Mouse (Mus musculus): ENCODE results near the gene Sipa1l2. TPM values are rescaled to one million over a fixed set of nuclear protein-coding genes. Genes with fewer than 3 reads are reported as not detected.
"Not testable (repeated sequence)": the region's sequence is repeated elsewhere in the genome, so short reads cannot be mapped to it uniquely, and the experiment has no call there.

Gene Sipa1l2
- polyA plus RNA-seq, 1 experiment from 2014 or later, result 17.8 TPM

DNA sequence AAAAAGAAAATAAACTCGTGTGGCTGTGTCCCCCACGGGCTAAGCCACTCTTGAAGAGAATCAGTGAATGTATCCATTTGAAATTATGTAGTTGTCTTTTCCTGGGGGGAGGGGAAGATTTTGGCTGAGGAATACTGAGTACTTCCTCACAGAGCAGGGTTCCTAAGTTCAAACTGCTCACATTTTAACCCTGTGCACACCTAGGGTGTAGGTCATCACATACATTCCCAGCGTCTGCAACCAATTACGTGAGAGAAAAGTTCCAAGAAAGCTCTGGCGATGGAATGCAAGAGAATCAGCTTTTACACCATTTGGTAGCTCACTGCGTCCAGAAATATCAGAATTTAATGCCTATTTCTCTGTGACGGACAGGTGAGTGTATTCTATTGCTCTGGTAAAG, 43.0 kb downstream of the Sipa1l2 start:
- Histone ChIP-seq H3K27ac (replicated peaks in 1 of 2; ENCODE audit: control insufficient read depth in 1 of 2, insufficient read depth in 1 of 2, low read depth in 2 of 2, low read length in 2 of 2) (no peak overlapping the region), H3K4me3 (ENCODE audit: control insufficient read depth in 1 of 2, insufficient read depth in 1 of 2, low read depth in 1 of 2, low read length in 2 of 2) (no peak overlapping the region), H3K36me3 (ENCODE audit: control insufficient read depth, insufficient read depth, low read length) (no peaks in the 10 kb centered on the region), H3K4me1 (ENCODE audit: control insufficient read depth in 2 of 2, insufficient read depth in 2 of 2, low read length in 2 of 2) (peaks cover 57 to 96% of the 10 kb centered on the region in 2 experiments), H3K9me3 (ENCODE audit: control insufficient read depth, low read length) (no peaks in the 10 kb centered on the region), H3K4me2 (ENCODE audit: low read length) (no peak overlapping the region), H3K9ac (ENCODE audit: low read length) (peak overlapping the region; percentile 39), H3K27me3 (ENCODE audit: control insufficient read depth, insufficient read depth, low read length) (no peaks in the 10 kb centered on the region)
- WGBS, result 59% methylated on average over 7 of the region's 7 CpGs
- ATAC-seq (ENCODE audit: insufficient number of reproducible peaks, insufficient read depth, low FRiP score, low read depth), result no peak

DNA sequence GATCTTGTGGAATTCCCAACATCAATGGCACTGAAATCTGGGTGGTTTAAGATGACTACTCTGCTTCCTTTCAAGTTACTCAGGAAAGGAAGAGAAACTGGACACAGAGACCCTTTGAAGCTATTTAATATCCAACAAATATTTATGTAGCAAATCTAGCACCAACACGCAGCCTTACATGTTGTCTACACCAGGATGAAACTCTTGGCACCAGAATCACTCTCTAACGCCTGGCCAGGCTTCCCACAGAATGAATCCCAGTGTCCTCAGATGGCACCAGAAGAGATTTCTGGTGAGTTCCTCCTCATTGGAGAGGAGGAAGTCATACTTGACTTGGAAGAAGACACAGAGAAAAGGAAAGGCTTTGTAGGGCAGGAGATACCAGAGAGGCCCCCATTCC, 45.1 kb downstream of the Sipa1l2 start:
- Histone ChIP-seq H3K9ac (ENCODE audit: low read length) (no peak overlapping the region), H3K9me3 (ENCODE audit: control insufficient read depth, low read length) (no peaks in the 10 kb centered on the region), H3K36me3 (ENCODE audit: control insufficient read depth, insufficient read depth, low read length) (peaks cover 2% of the 10 kb centered on the region; the same call in 1 of the 2 replicates), H3K4me2 (ENCODE audit: low read length) (no peak overlapping the region), H3K27me3 (ENCODE audit: control insufficient read depth, insufficient read depth, low read length) (no peaks in the 10 kb centered on the region), H3K4me3 (ENCODE audit: control insufficient read depth in 1 of 2, insufficient read depth in 1 of 2, low read depth in 1 of 2, low read length in 2 of 2) (no peak overlapping the region), H3K4me1 (ENCODE audit: control insufficient read depth in 2 of 2, insufficient read depth in 2 of 2, low read length in 2 of 2) (peaks cover 49 to 90% of the 10 kb centered on the region in 2 experiments), H3K27ac (replicated peaks in 1 of 2; ENCODE audit: control insufficient read depth in 1 of 2, insufficient read depth in 1 of 2, low read depth in 2 of 2, low read length in 2 of 2) (no peak overlapping the region; a peak in 1 of 4 replicates)
- ATAC-seq (ENCODE audit: insufficient number of reproducible peaks, insufficient read depth, low FRiP score, low read depth), result no peak
- 81% methylated on average over 2 of the region's 2 CpGs for WGBS

DNA sequence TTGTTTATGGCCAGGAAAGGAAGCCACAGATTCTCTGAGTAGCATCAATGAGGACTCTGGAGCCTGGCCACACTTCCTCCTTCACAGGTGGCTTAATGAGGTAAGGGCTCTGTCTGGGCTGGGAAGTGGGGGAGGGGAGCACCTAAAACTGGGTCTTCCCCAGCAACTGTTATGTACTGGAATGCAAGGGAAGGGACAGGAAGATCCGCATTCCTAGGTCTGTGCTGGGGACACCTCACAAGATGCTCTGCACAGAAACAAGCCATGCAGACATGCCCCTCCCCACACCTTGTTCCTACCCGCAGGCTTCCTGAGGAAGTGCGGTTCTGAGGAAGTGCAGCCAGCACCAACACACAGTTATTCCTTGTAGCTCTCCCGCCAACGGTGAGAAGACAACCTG, 46.4 kb downstream of the Sipa1l2 start:
- peaks cover 45 to 90% of the 10 kb centered on the region in 2 experiments for H3K4me1 ChIP-seq (ENCODE audit: control insufficient read depth in 2 of 2, insufficient read depth in 2 of 2, low read length in 2 of 2)

DNA sequence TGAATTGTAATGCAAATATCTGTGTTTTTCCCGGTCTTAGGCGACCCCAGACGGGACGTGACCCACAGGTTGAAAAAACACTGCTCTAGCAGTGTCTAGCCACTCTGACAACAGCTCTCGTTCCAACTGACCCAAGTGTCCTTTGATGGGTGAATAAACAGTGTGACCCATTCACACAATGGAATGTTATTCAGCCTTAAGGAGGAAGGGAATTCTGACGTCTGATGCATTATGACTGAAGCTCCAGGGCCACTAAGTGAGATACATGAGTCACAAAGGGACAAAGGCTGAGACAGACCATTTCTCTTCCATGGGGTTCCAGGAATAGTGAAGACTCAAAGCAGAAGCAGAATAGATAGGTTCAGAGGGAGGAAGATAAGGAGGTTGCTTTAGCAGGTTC, 47.5 kb downstream of the Sipa1l2 start:
- 33% methylated on average over 6 of the region's 6 CpGs for WGBS
- Histone ChIP-seq H3K4me2 (ENCODE audit: low read length) (no peak overlapping the region), H3K4me3 (ENCODE audit: control insufficient read depth in 1 of 2, insufficient read depth in 1 of 2, low read depth in 1 of 2, low read length in 2 of 2) (no peak overlapping the region), H3K36me3 (ENCODE audit: control insufficient read depth, insufficient read depth, low read length) (peaks cover 14% of the 10 kb centered on the region; the same call in 1 of the 2 replicates), H3K9me3 (ENCODE audit: control insufficient read depth, low read length) (no peaks in the 10 kb centered on the region), H3K9ac (ENCODE audit: low read length) (peak overlapping the region; percentile 38; the same call in 1 of the 2 replicates), H3K27me3 (ENCODE audit: control insufficient read depth, insufficient read depth, low read length) (no peaks in the 10 kb centered on the region), H3K4me1 (ENCODE audit: control insufficient read depth in 2 of 2, insufficient read depth in 2 of 2, low read length in 2 of 2) (peaks cover 38 to 83% of the 10 kb centered on the region in 2 experiments), H3K27ac (replicated peaks in 1 of 2; ENCODE audit: control insufficient read depth in 1 of 2, insufficient read depth in 1 of 2, low read depth in 2 of 2, low read length in 2 of 2) (peak overlapping the region in 1 of 2 experiments; percentile 42; a peak in 1 of 4 replicates)
- no peak for ATAC-seq (ENCODE audit: insufficient number of reproducible peaks, insufficient read depth, low FRiP score, low read depth)

More for the DNA sequence above, 46.4 kb downstream of the Sipa1l2 start:
- no peak overlapping the region for H3K4me3 ChIP-seq (ENCODE audit: control insufficient read depth in 1 of 2, insufficient read depth in 1 of 2, low read depth in 1 of 2, low read length in 2 of 2)
- H3K9me3 ChIP-seq (ENCODE audit: control insufficient read depth, low read length), result no peaks in the 10 kb centered on the region
- no peak for ATAC-seq (ENCODE audit: insufficient number of reproducible peaks, insufficient read depth, low FRiP score, low read depth)
- H3K4me2 ChIP-seq (ENCODE audit: low read length), result no peak overlapping the region
- WGBS, result 40% methylated on average over 5 of the region's 5 CpGs
- peak overlapping the region in 1 of 2 experiments; percentile 42; a peak in 1 of 4 replicates for H3K27ac ChIP-seq (replicated peaks in 1 of 2; ENCODE audit: control insufficient read depth in 1 of 2, insufficient read depth in 1 of 2, low read depth in 2 of 2, low read length in 2 of 2)
- H3K27me3 ChIP-seq (ENCODE audit: control insufficient read depth, insufficient read depth, low read length), result no peaks in the 10 kb centered on the region
- no peak overlapping the region for H3K9ac ChIP-seq (ENCODE audit: low read length)
- peaks cover 11% of the 10 kb centered on the region; the same call in 1 of the 2 replicates for H3K36me3 ChIP-seq (ENCODE audit: control insufficient read depth, insufficient read depth, low read length)

DNA sequence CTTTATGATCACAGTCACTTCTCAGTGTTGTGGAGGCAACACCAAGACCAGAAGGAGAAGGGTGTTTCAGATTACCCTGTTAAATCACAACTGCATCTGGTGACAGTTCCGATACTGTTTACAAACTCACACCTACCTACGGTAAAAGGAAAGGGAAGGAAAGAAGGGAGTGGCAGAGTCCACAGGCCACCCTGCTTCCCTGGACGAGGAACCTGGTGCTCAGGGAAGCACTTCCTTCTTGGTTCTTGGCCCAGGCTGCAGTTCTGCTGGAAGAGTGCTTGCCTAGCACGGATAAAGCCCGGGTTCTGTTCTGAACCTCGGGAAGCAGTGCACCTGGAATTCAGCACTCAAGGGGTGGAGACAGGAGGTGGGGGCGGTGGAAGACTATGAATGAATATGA, 48.5 kb downstream of the Sipa1l2 start:
- Histone ChIP-seq H3K4me3 (ENCODE audit: control insufficient read depth in 1 of 2, insufficient read depth in 1 of 2, low read depth in 1 of 2, low read length in 2 of 2) (no peak overlapping the region), H3K4me2 (ENCODE audit: low read length) (no peak overlapping the region), H3K4me1 (ENCODE audit: control insufficient read depth in 2 of 2, insufficient read depth in 2 of 2, low read length in 2 of 2) (peaks cover 34 to 78% of the 10 kb centered on the region in 2 experiments), H3K27ac (replicated peaks in 1 of 2; ENCODE audit: control insufficient read depth in 1 of 2, insufficient read depth in 1 of 2, low read depth in 2 of 2, low read length in 2 of 2) (peak overlapping the region in 1 of 2 experiments; percentile 42; a peak in 1 of 4 replicates), H3K27me3 (ENCODE audit: control insufficient read depth, insufficient read depth, low read length) (no peaks in the 10 kb centered on the region), H3K36me3 (ENCODE audit: control insufficient read depth, insufficient read depth, low read length) (peaks cover 17% of the 10 kb centered on the region; the same call in 1 of the 2 replicates), H3K9me3 (ENCODE audit: control insufficient read depth, low read length) (no peaks in the 10 kb centered on the region), H3K9ac (ENCODE audit: low read length) (peak overlapping the region; percentile 38; the same call in 1 of the 2 replicates)
- no peak for ATAC-seq (ENCODE audit: insufficient number of reproducible peaks, insufficient read depth, low FRiP score, low read depth)
- 46% methylated on average over 7 of the region's 7 CpGs for WGBS

DNA sequence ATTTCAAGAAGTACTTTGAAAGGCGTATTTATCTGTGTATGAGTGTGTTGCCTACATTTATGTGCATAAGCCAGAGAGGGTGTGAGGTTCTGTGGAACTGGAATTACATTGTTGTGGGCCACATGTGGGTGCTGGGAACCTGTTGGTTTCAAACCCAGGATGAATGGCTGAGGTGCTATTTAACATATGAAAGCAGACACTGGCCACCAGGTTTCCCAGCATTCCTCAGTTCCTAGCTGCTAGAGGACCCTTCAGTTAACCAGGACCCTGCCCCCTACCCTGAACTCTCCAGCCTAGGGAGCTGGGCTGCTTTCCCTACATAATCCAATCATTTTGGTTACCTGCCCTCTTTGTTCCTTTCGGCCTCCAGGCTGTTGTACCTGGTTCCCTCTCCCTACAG, 49.3 kb downstream of the Sipa1l2 start:
- ATAC-seq (ENCODE audit: insufficient number of reproducible peaks, insufficient read depth, low FRiP score, low read depth), result not testable (repeated sequence)
- WGBS, result 94% methylated on average over 2 of the region's 2 CpGs

DNA sequence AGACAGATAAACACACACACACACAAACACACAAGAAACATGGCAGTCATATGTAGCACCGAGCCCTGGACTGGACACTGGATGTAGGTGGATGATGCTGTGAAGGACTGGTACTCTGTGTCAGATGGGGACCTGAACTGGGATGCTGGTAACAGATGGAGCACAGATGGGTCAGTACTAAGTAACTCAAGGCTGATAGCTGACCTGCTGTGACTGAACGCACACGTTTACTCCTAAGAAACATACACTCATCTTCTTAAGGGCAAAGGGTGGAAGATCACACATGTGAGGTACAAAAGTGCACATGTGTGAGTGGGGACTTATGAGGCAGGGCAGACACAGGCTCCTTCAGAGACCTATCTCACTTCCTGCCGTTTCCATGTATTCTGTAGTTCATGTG, 50.7 kb downstream of the Sipa1l2 start:
- whole genome bisulfite sequencing, result 80% methylated on average over 4 of the region's 4 CpGs
- Histone ChIP-seq H3K27me3 (ENCODE audit: control insufficient read depth, insufficient read depth, low read length) (no peaks in the 10 kb centered on the region), H3K4me3 (ENCODE audit: control insufficient read depth in 1 of 2, insufficient read depth in 1 of 2, low read depth in 1 of 2, low read length in 2 of 2) (no peak overlapping the region), H3K9ac (ENCODE audit: low read length) (no peak overlapping the region), H3K9me3 (ENCODE audit: control insufficient read depth, low read length) (no peaks in the 10 kb centered on the region), H3K27ac (replicated peaks in 1 of 2; ENCODE audit: control insufficient read depth in 1 of 2, insufficient read depth in 1 of 2, low read depth in 2 of 2, low read length in 2 of 2) (peak overlapping the region; percentile 43 to 60; a peak in 3 of 4 replicates), H3K4me1 (ENCODE audit: control insufficient read depth in 2 of 2, insufficient read depth in 2 of 2, low read length in 2 of 2) (peaks cover 44 to 82% of the 10 kb centered on the region in 2 experiments), H3K36me3 (ENCODE audit: control insufficient read depth, insufficient read depth, low read length) (peaks cover 17% of the 10 kb centered on the region; the same call in 1 of the 2 replicates), H3K4me2 (ENCODE audit: low read length) (no peak overlapping the region)
- no peak for ATAC-seq (ENCODE audit: insufficient number of reproducible peaks, insufficient read depth, low FRiP score, low read depth)

More for the DNA sequence above, 49.3 kb downstream of the Sipa1l2 start:
- H3K27me3 ChIP-seq (ENCODE audit: control insufficient read depth, insufficient read depth, low read length); H3K27ac ChIP-seq (replicated peaks in 1 of 2; ENCODE audit: control insufficient read depth in 1 of 2, insufficient read depth in 1 of 2, low read depth in 2 of 2, low read length in 2 of 2); H3K4me3 ChIP-seq (ENCODE audit: control insufficient read depth in 1 of 2, insufficient read depth in 1 of 2, low read depth in 1 of 2, low read length in 2 of 2); H3K9me3 ChIP-seq (ENCODE audit: control insufficient read depth, low read length); H3K9ac ChIP-seq (ENCODE audit: low read length); H3K4me2 ChIP-seq (ENCODE audit: low read length): not testable (repeated sequence)
- H3K36me3 ChIP-seq (ENCODE audit: control insufficient read depth, insufficient read depth, low read length), result peaks cover 17% of the 10 kb centered on the region; the same call in 1 of the 2 replicates
- peaks cover 41 to 82% of the 10 kb centered on the region in 2 experiments for H3K4me1 ChIP-seq (ENCODE audit: control insufficient read depth in 2 of 2, insufficient read depth in 2 of 2, low read length in 2 of 2)

DNA sequence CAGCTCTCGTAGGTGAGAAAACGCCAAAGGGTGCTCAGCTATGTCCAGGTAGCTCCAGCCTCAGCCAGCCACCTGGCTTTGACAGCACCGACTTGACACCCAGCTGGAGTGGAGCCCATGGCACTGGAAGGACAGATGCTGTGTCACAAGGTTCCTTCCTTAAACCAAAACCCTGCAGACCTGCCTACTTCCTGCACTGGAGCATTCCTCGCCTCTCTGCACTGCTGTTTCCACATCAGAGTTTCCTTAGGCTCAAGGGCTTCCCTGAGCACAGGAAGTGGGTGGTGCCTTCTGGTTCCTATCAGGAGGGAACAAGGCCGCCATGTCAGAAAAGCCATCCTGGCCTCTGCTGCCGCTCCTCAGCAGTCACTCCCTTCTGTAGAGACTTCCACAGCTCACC, 51.3 kb downstream of the Sipa1l2 start:
- H3K4me3 ChIP-seq (ENCODE audit: control insufficient read depth in 1 of 2, insufficient read depth in 1 of 2, low read depth in 1 of 2, low read length in 2 of 2), result no peak overlapping the region
- H3K9ac ChIP-seq (ENCODE audit: low read length), result no peak overlapping the region
- peak; percentile 29; the same call in 1 of the 2 replicates for ATAC-seq (ENCODE audit: insufficient number of reproducible peaks, insufficient read depth, low FRiP score, low read depth)
- H3K27me3 ChIP-seq (ENCODE audit: control insufficient read depth, insufficient read depth, low read length), result no peaks in the 10 kb centered on the region
- H3K9me3 ChIP-seq (ENCODE audit: control insufficient read depth, low read length), result no peaks in the 10 kb centered on the region
- peaks cover 17% of the 10 kb centered on the region; the same call in 1 of the 2 replicates for H3K36me3 ChIP-seq (ENCODE audit: control insufficient read depth, insufficient read depth, low read length)
- peaks cover 47 to 82% of the 10 kb centered on the region in 2 experiments for H3K4me1 ChIP-seq (ENCODE audit: control insufficient read depth in 2 of 2, insufficient read depth in 2 of 2, low read length in 2 of 2)
- H3K27ac ChIP-seq (replicated peaks in 1 of 2; ENCODE audit: control insufficient read depth in 1 of 2, insufficient read depth in 1 of 2, low read depth in 2 of 2, low read length in 2 of 2), result peak overlapping the region; percentile 43 to 60
- H3K4me2 ChIP-seq (ENCODE audit: low read length), result no peak overlapping the region
- 53% methylated on average over 6 of the region's 6 CpGs for WGBS
